Mouse (Mus musculus) liver, embryonic 15.5 days (tissue): ENCODE results near the gene Kif5c. TPM values are rescaled to one million over a fixed set of nuclear protein-coding genes. Genes with fewer than 3 reads are reported as not detected.

Source experiments
- ATAC-seq: fragments of 200-750 bp; cut with Nextera tagmentation; 2 replicates; pipeline ENCODE4 v1.8.0; 2017; ENCODE audit warnings: moderate number of reproducible peaks, mild to moderate bottlenecking, moderate library complexity; ENCODE audit not compliant: insufficient read depth
- H3K27ac ChIP-seq: fragments of 300-500 bp; sonication (generic); replicated peaks from 2 replicates; pipeline ENCODE4 v1.5.1; 2015; ENCODE audit warnings: mild to moderate bottlenecking, inconsistent platforms
- H3K27me3 ChIP-seq: fragments of 300-500 bp; sonication (generic); 2 replicates; pipeline ENCODE4 v1.6.1; 2015; ENCODE audit warnings: mild to moderate bottlenecking, inconsistent platforms
- H3K36me3 ChIP-seq: fragments of 300-500 bp; sonication (generic); replicated peaks from 2 replicates; pipeline ENCODE4 v1.6.1; 2015; ENCODE audit warnings: moderate library complexity, mild to moderate bottlenecking, inconsistent platforms
- H3K4me1 ChIP-seq: fragments of 300-500 bp; sonication (generic); replicated peaks from 2 replicates; pipeline ENCODE4 v1.6.1; 2015; ENCODE audit warnings: inconsistent platforms
- H3K4me2 ChIP-seq: fragments of 300-500 bp; sonication (generic); 2 replicates; pipeline ENCODE4 v1.6.1; 2015; ENCODE audit warnings: moderate library complexity, mild to moderate bottlenecking, inconsistent platforms
- H3K4me3 ChIP-seq: fragments of 300-500 bp; sonication (generic); replicated peaks from 2 replicates; pipeline ENCODE4 v1.5.1; 2015; ENCODE audit warnings: mild to moderate bottlenecking, inconsistent platforms
- H3K9ac ChIP-seq: fragments of 300-500 bp; sonication (generic); 2 replicates; pipeline ENCODE4 v1.6.1; 2015; ENCODE audit warnings: moderate library complexity, mild to moderate bottlenecking, inconsistent platforms
- H3K9me3 ChIP-seq: fragments of 300-500 bp; sonication (generic); replicated peaks from 2 replicates; pipeline ENCODE4 v1.6.1; 2016; ENCODE audit warnings: inconsistent platforms
- WGBS: fragments of 180-500 bp; shearing (Covaris S2); methylation state at CpG from one replicate; pipeline ENCODE4 v1.1.7; 2015; ENCODE audit warnings: mixed read lengths; ENCODE audit not compliant: insufficient replicate concordance; 5-methylcytosine and 5-hydroxymethylcytosine counted together
- polyA plus RNA-seq: library from polyadenylated mRNA; unstranded; fragments of >200 nt; fragmentation: Nextera tagmentation; extraction: Ambion mirVana; gene quantifications from 2 replicates; pipeline ENCODE4 v1.2.1, GENCODE M21; 2015

The Kif5c gene
- polyA plus RNA-seq, 1 experiment from 2014 or later: 0.17 TPM

GRCm38 (mm10) chr2:49773194-49773931 is 154.3 kb downstream of the Kif5c start:
- Histone ChIP-seq H3K9ac (no peak overlapping the region), H3K9me3 (no peaks in the 10 kb centered on the region), H3K27ac (peak overlapping the region; percentile 83), H3K36me3 (no peaks in the 10 kb centered on the region), H3K27me3 (no peaks in the 10 kb centered on the region), H3K4me3 (no peak overlapping the region), H3K4me1 (peaks cover 53% of the 10 kb centered on the region), H3K4me2 (peak overlapping the region; percentile 45)
- ATAC-seq: peak; percentile 82
- 23% methylated on average over 10 of the region's 10 CpGs for WGBS

- no peaks in the 10 kb centered on the region for H3K27me3 ChIP-seq
- H3K4me3 ChIP-seq: no peak overlapping the region
- H3K9ac ChIP-seq: no peak overlapping the region
- peak overlapping the region; percentile 45; the same call in 1 of the 2 replicates for H3K4me2 ChIP-seq
- peak overlapping the region; percentile 83 for H3K27ac ChIP-seq
- 0 out of 2 replicates have a peak, but pooled peaks have one; percentile 7 for ATAC-seq
- peaks cover 53% of the 10 kb centered on the region for H3K4me1 ChIP-seq
- no peaks in the 10 kb centered on the region for H3K9me3 ChIP-seq
- H3K36me3 ChIP-seq: no peaks in the 10 kb centered on the region
These were observed 155.1 kb downstream of the Kif5c start for GRCm38 (mm10) chr2:49774180-49774579.

GRCm38 (mm10) chr2:49775187-49775586 is 156.1 kb downstream of the Kif5c start:
- 65% methylated on average over 4 of the region's 4 CpGs for WGBS
- peaks cover 53% of the 10 kb centered on the region for H3K4me1 ChIP-seq
- H3K4me2 ChIP-seq: no peak overlapping the region
- no peak overlapping the region for H3K9ac ChIP-seq
- H3K27me3 ChIP-seq: no peaks in the 10 kb centered on the region
- H3K36me3 ChIP-seq: no peaks in the 10 kb centered on the region
- H3K4me3 ChIP-seq: no peak overlapping the region
- H3K9me3 ChIP-seq: no peaks in the 10 kb centered on the region
- no peak for ATAC-seq
- peak overlapping the region; percentile 29; the same call in 1 of the 2 replicates for H3K27ac ChIP-seq

GRCm38 (mm10) chr2:49775735-49776134 is 156.6 kb downstream of the Kif5c start:
- Histone ChIP-seq H3K4me1 (peaks cover 47% of the 10 kb centered on the region), H3K27ac (0 out of 2 replicates have a peak overlapping the region, but pooled peaks have one; percentile 29), H3K36me3 (no peaks in the 10 kb centered on the region), H3K27me3 (no peaks in the 10 kb centered on the region), H3K4me2 (no peak overlapping the region), H3K4me3 (no peak overlapping the region), H3K9me3 (no peaks in the 10 kb centered on the region), H3K9ac (no peak overlapping the region)
- 0 out of 2 replicates have a peak, but pooled peaks have one; percentile 31 for ATAC-seq

GRCm38 (mm10) chr2:49776407-49776806 is 157.3 kb downstream of the Kif5c start:
- Histone ChIP-seq H3K27me3 (no peaks in the 10 kb centered on the region), H3K36me3 (no peaks in the 10 kb centered on the region), H3K9ac (no peak overlapping the region), H3K27ac (no peak overlapping the region), H3K4me1 (peaks cover 42% of the 10 kb centered on the region), H3K9me3 (no peaks in the 10 kb centered on the region), H3K4me3 (no peak overlapping the region), H3K4me2 (no peak overlapping the region)
- 75% methylated on average over 4 of the region's 4 CpGs for WGBS
- no peak for ATAC-seq

- peak within 1 kb of the TSS; percentile 42 for H3K4me3 ChIP-seq
- H3K27me3 ChIP-seq: peaks cover 63% of the 10 kb centered on the region
- peaks cover 9% of the 10 kb centered on the region; the same call in 1 of the 2 replicates for H3K4me1 ChIP-seq
- H3K36me3 ChIP-seq: no peaks in the 10 kb centered on the region
- H3K4me2 ChIP-seq: peak within 1 kb of the TSS; percentile 65
- no peak for ATAC-seq
- H3K9me3 ChIP-seq: no peaks in the 10 kb centered on the region
- H3K9ac ChIP-seq: no peak within 1 kb of the TSS
- WGBS: under 1% methylated on average over 79 of the region's 79 CpGs
- no peak within 1 kb of the TSS for H3K27ac ChIP-seq
These were observed 168.4 kb downstream of the Kif5c start, which contains the start of gene Lypd6b for GRCm38 (mm10) chr2:49787376-49788050. TSS of gene Lypd6b (plus strand) at chr2:49787688.

GRCm38 (mm10) chr2:49788051-49788418 is 168.9 kb downstream of the Kif5c start:
- peaks cover 63% of the 10 kb centered on the region for H3K27me3 ChIP-seq
- H3K36me3 ChIP-seq: no peaks in the 10 kb centered on the region
- no peak overlapping the region for H3K27ac ChIP-seq

GRCm38 (mm10) chr2:49788643-49789042 is 169.5 kb downstream of the Kif5c start:
- peaks cover 9% of the 10 kb centered on the region; the same call in 1 of the 2 replicates for H3K4me1 ChIP-seq
- H3K4me2 ChIP-seq: no peak overlapping the region
- H3K36me3 ChIP-seq: no peaks in the 10 kb centered on the region
- peaks cover 63% of the 10 kb centered on the region for H3K27me3 ChIP-seq
- no peaks in the 10 kb centered on the region for H3K9me3 ChIP-seq
- no peak overlapping the region for H3K27ac ChIP-seq
- H3K4me3 ChIP-seq: no peak overlapping the region
- ATAC-seq: no peak
- no peak overlapping the region for H3K9ac ChIP-seq
- WGBS: 8% methylated on average over 3 of the region's 3 CpGs

More at GRCm38 (mm10) chr2:49788051-49788418, 168.9 kb downstream of the Kif5c start:
- no peaks in the 10 kb centered on the region for H3K9me3 ChIP-seq
- ATAC-seq: no peak
- peak overlapping the region; percentile 65 for H3K4me2 ChIP-seq
- WGBS: 1% methylated on average over 14 of the region's 14 CpGs
- H3K9ac ChIP-seq: no peak overlapping the region
- H3K4me1 ChIP-seq: peaks cover 9% of the 10 kb centered on the region; the same call in 1 of the 2 replicates
- peak overlapping the region; percentile 42 for H3K4me3 ChIP-seq

GRCm38 (mm10) chr2:49789078-49789477 is 170.0 kb downstream of the Kif5c start:
- no peak overlapping the region for H3K4me2 ChIP-seq
- no peaks in the 10 kb centered on the region for H3K9me3 ChIP-seq
- H3K4me3 ChIP-seq: no peak overlapping the region
- ATAC-seq: no peak
- no peaks in the 10 kb centered on the region for H3K36me3 ChIP-seq
- peaks cover 9% of the 10 kb centered on the region; the same call in 1 of the 2 replicates for H3K4me1 ChIP-seq
- H3K27me3 ChIP-seq: peaks cover 63% of the 10 kb centered on the region
- H3K9ac ChIP-seq: no peak overlapping the region
- 55% methylated on average over 6 of the region's 6 CpGs for WGBS
- no peak overlapping the region for H3K27ac ChIP-seq

GRCm38 (mm10) chr2:49789504-49789903 is 170.4 kb downstream of the Kif5c start:
- H3K36me3 ChIP-seq: no peaks in the 10 kb centered on the region
- no peak overlapping the region for H3K4me3 ChIP-seq
- WGBS: 62% methylated on average over 5 of the region's 5 CpGs
- no peak overlapping the region for H3K4me2 ChIP-seq
- H3K27ac ChIP-seq: no peak overlapping the region
- ATAC-seq: no peak
- no peaks in the 10 kb centered on the region for H3K9me3 ChIP-seq
- H3K4me1 ChIP-seq: peaks cover 9% of the 10 kb centered on the region; the same call in 1 of the 2 replicates
- H3K27me3 ChIP-seq: peaks cover 63% of the 10 kb centered on the region
- no peak overlapping the region for H3K9ac ChIP-seq

GRCm38 (mm10) chr2:49797444-49798143 is 178.5 kb downstream of the Kif5c start:
- no peaks in the 10 kb centered on the region for H3K4me1 ChIP-seq
- H3K4me3 ChIP-seq: no peak overlapping the region
- 54% methylated on average over 14 of the region's 14 CpGs for WGBS
- H3K9me3 ChIP-seq: no peaks in the 10 kb centered on the region
- no peak overlapping the region for H3K4me2 ChIP-seq
- no peak for ATAC-seq
- H3K27ac ChIP-seq: no peak overlapping the region
- H3K9ac ChIP-seq: no peak overlapping the region
- H3K27me3 ChIP-seq: no peaks in the 10 kb centered on the region
- no peaks in the 10 kb centered on the region for H3K36me3 ChIP-seq
